Mouse (Mus musculus): ENCODE measurements at regions not wholly inside any gene's neighbourhood (a gene's known extent, or its start where the extent isn't known, plus 50 kb on each side); places are given as distances from the start of the nearest gene placed in this dataset.

DNA sequence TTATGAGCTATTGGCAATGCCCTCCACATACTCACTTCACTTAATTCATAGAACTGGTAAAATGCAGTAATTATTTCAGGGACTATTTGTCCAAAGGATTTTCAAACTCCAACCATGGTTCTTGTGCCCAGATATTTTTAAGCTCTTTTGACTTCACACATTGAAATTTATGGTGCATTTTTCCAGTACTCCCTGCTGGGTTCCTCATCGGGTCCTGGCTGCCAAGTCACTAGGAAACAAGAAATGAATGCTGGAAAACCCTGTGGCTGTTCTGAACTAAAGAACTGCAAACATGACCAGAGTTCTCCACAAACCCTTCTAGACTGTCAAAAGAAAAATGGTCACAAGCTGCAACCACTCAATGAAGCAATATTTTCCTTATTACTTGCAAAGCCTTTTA is 221.6 kb upstream of the Zic4 start:
- no peak overlapping the region for H3K4me2 ChIP-seq (ENCODE audit: low read depth, low read length)
- no peaks in the 10 kb centered on the region for H3K36me3 ChIP-seq (ENCODE audit: control insufficient read depth, insufficient read depth, low read length)
- no peaks in the 10 kb centered on the region for H3K4me1 ChIP-seq (ENCODE audit: control insufficient read depth, insufficient read depth, low read length)
- no peak for ATAC-seq
- H3K9ac ChIP-seq (ENCODE audit: low read depth, low read length) = no peak overlapping the region
- H3K4me3 ChIP-seq (ENCODE audit: low read length) = no peak overlapping the region
- 64% methylated on average over 1 of the region's 1 CpGs for WGBS
- no peaks in the 10 kb centered on the region for H3K27me3 ChIP-seq (replicated peaks; ENCODE audit: control insufficient read depth, insufficient read depth, low read length)
- no peak overlapping the region for H3K27ac ChIP-seq (ENCODE audit: low read length)
- no peaks in the 10 kb centered on the region for H3K9me3 ChIP-seq (ENCODE audit: control insufficient read depth, low read length)

DNA sequence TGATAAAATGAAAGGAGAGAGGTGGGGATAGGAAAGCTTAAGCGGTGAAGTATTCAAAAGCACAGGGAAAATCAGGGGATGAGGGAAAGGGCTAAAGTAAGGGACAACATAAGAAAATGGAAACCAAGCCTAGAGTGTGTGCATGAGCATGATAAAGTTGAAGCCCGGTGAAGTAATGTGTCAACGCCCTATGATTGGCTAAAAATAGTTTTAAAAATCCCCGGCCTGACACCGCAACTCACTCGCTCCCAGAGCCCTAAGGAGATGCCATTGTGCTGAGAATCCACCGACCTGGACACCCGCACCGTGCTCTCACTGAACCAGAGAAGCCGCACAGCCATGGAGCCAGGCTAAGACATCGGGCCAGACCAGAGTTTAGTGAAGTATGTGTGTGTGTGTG is 210.3 kb upstream of the Zic4 start:
- no peak overlapping the region for H3K27ac ChIP-seq (ENCODE audit: low read length)
- H3K27me3 ChIP-seq (replicated peaks; ENCODE audit: control insufficient read depth, insufficient read depth, low read length) = no peaks in the 10 kb centered on the region
- 89% methylated on average over 11 of the region's 11 CpGs for WGBS
- H3K36me3 ChIP-seq (ENCODE audit: control insufficient read depth, insufficient read depth, low read length) = no peaks in the 10 kb centered on the region
- ATAC-seq = no peak
- H3K4me1 ChIP-seq (ENCODE audit: control insufficient read depth, insufficient read depth, low read length) = no peaks in the 10 kb centered on the region
- H3K4me3 ChIP-seq (ENCODE audit: low read length) = no peak overlapping the region
- H3K9me3 ChIP-seq (ENCODE audit: control insufficient read depth, low read length) = no peaks in the 10 kb centered on the region
- H3K4me2 ChIP-seq (ENCODE audit: low read depth, low read length) = no peak overlapping the region
- no peak overlapping the region for H3K9ac ChIP-seq (ENCODE audit: low read depth, low read length)

DNA sequence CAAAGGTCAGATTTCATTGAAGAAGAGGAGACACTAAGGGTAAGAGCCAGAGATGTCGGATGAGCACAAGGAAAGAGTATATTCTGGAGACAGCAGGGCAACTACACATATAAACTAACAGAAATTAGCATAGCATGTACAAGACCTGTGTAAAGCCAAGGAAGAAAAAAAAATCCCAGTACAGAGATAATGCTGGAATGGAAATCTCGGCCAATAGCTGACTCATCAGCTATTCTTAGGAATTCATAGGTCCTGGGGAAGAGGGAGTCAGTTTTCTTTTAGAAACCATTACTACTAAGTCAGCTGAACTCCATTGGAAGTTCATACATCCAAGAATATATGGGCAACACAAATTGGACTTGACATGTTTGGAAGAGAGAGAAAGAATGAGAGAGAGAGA is 202.9 kb upstream of the Zic4 start:
- H3K4me2 ChIP-seq (ENCODE audit: low read depth, low read length) = no peak overlapping the region
- H3K27me3 ChIP-seq (replicated peaks; ENCODE audit: control insufficient read depth, insufficient read depth, low read length) = no peaks in the 10 kb centered on the region
- no peak overlapping the region for H3K9ac ChIP-seq (ENCODE audit: low read depth, low read length)
- H3K9me3 ChIP-seq (ENCODE audit: control insufficient read depth, low read length) = no peaks in the 10 kb centered on the region
- no peak overlapping the region for H3K4me3 ChIP-seq (ENCODE audit: low read length)
- no peaks in the 10 kb centered on the region for H3K4me1 ChIP-seq (ENCODE audit: control insufficient read depth, insufficient read depth, low read length)
- ATAC-seq = no peak
- H3K27ac ChIP-seq (ENCODE audit: low read length) = no peak overlapping the region
- WGBS = 76% methylated on average over 2 of the region's 2 CpGs
- H3K36me3 ChIP-seq (ENCODE audit: control insufficient read depth, insufficient read depth, low read length) = no peaks in the 10 kb centered on the region

DNA sequence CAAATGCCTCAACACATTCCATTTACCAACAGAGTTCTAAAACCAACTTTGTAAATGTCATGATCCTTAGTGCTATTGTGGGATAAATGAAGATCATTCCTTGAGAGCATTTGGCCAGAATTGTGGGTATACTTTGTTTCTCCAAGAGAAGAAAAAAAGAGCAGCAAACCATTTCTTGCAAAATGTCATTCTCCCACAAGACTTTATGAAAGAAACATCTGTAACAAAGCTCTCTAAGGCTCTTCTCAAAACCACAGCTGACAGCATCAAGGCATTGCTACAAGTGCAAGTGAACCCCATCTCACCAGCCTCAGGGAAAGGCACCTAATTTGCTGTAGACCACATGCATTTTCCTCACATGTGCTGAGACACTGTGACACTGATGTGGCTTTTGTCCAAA is 194.3 kb upstream of the Zic4 start:
- H3K36me3 ChIP-seq (ENCODE audit: control insufficient read depth, insufficient read depth, low read length) = no peaks in the 10 kb centered on the region
- H3K9me3 ChIP-seq (ENCODE audit: control insufficient read depth, low read length) = no peaks in the 10 kb centered on the region
- no peak overlapping the region for H3K4me3 ChIP-seq (ENCODE audit: low read length)
- H3K27ac ChIP-seq (ENCODE audit: low read length) = no peak overlapping the region
- no peak for ATAC-seq
- no peak overlapping the region for H3K4me2 ChIP-seq (ENCODE audit: low read depth, low read length)
- no peaks in the 10 kb centered on the region for H3K4me1 ChIP-seq (ENCODE audit: control insufficient read depth, insufficient read depth, low read length)
- H3K9ac ChIP-seq (ENCODE audit: low read depth, low read length) = no peak overlapping the region
- H3K27me3 ChIP-seq (replicated peaks; ENCODE audit: control insufficient read depth, insufficient read depth, low read length) = no peaks in the 10 kb centered on the region

DNA sequence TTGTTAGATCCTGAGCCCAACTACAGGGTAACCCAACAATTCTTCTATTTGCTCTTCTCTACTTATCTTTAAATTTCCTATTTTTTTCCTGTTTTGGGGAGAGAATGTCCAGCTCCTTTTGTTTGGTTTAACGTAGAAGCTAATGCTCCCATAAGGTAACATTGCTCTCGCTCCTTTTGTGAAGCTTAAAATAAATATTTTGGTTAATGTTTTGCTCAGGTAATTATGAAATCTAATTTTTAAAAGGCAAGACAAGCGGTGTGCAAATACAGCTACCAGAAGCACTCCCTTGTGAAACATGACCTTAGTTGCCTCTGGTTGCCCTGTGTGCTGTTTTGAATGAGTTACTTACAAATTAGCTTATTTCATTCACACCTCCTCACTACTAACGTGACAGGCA is 169.0 kb upstream of the Zic4 start:
- no peak for ATAC-seq
- no peak overlapping the region for H3K4me2 ChIP-seq (ENCODE audit: low read depth, low read length)
- 63% methylated on average over 4 of the region's 4 CpGs for WGBS
- H3K27ac ChIP-seq (ENCODE audit: low read length) = no peak overlapping the region
- no peaks in the 10 kb centered on the region for H3K27me3 ChIP-seq (replicated peaks; ENCODE audit: control insufficient read depth, insufficient read depth, low read length)
- no peaks in the 10 kb centered on the region for H3K9me3 ChIP-seq (ENCODE audit: control insufficient read depth, low read length)
- H3K9ac ChIP-seq (ENCODE audit: low read depth, low read length) = no peak overlapping the region
- no peaks in the 10 kb centered on the region for H3K36me3 ChIP-seq (ENCODE audit: control insufficient read depth, insufficient read depth, low read length)
- no peaks in the 10 kb centered on the region for H3K4me1 ChIP-seq (ENCODE audit: control insufficient read depth, insufficient read depth, low read length)
- no peak overlapping the region for H3K4me3 ChIP-seq (ENCODE audit: low read length)

DNA sequence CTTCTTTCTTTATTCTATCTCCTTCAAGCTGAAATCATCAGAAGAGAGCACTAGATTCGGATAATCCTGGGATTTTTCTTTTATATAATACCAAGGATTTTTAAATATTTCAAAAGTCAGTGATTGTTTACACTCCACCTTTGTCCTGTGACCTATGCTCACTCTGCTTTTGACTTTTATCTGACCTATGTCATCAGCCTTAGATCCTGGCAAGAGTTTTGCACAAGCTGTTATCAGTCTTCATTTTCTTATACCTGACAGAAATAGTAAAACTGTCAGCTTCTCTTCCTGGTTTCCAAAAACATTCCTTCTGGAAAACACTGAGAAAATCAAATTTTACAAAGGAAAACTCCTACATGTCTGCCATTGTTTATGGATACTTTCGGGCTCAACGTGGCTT is 168.3 kb upstream of the Zic4 start:
- Histone ChIP-seq H3K36me3 (ENCODE audit: control insufficient read depth, insufficient read depth, low read length) (no peaks in the 10 kb centered on the region), H3K27me3 (replicated peaks; ENCODE audit: control insufficient read depth, insufficient read depth, low read length) (no peaks in the 10 kb centered on the region), H3K4me2 (ENCODE audit: low read depth, low read length) (no peak overlapping the region), H3K9ac (ENCODE audit: low read depth, low read length) (no peak overlapping the region), H3K4me1 (ENCODE audit: control insufficient read depth, insufficient read depth, low read length) (no peaks in the 10 kb centered on the region), H3K27ac (ENCODE audit: low read length) (no peak overlapping the region), H3K4me3 (ENCODE audit: low read length) (no peak overlapping the region), H3K9me3 (ENCODE audit: control insufficient read depth, low read length) (no peaks in the 10 kb centered on the region)
- 74% methylated on average over 3 of the region's 3 CpGs for whole genome bisulfite sequencing
- ATAC-seq = no peak

DNA sequence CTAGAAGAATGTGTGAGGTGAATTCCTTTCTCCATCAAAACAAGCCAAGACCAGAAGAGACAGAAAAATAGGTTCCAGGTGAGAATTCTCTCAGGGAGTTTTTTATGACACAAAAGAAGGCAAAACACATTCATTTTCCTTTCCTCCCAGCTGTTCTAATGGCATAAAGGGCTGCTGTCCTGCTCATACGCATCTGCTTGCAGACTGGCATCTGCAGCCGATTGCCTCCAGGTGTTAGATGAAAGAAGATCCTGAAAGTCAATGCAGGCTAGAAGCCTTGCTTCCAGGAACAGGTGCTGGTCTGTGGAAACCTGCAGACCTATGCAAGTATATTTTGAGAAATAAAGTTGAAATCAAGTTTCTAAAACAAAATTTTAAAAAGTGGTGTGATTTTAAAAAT is 154.9 kb upstream of the Zic4 start:
- no peak overlapping the region for H3K9ac ChIP-seq (ENCODE audit: low read depth, low read length)
- 70% methylated on average over 2 of the region's 2 CpGs for WGBS
- no peaks in the 10 kb centered on the region for H3K27me3 ChIP-seq (replicated peaks; ENCODE audit: control insufficient read depth, insufficient read depth, low read length)
- no peak overlapping the region for H3K4me2 ChIP-seq (ENCODE audit: low read depth, low read length)
- no peaks in the 10 kb centered on the region for H3K4me1 ChIP-seq (ENCODE audit: control insufficient read depth, insufficient read depth, low read length)
- H3K27ac ChIP-seq (ENCODE audit: low read length) = no peak overlapping the region
- H3K36me3 ChIP-seq (ENCODE audit: control insufficient read depth, insufficient read depth, low read length) = no peaks in the 10 kb centered on the region
- no peak overlapping the region for H3K4me3 ChIP-seq (ENCODE audit: low read length)
- H3K9me3 ChIP-seq (ENCODE audit: control insufficient read depth, low read length) = no peaks in the 10 kb centered on the region
- ATAC-seq = no peak

DNA sequence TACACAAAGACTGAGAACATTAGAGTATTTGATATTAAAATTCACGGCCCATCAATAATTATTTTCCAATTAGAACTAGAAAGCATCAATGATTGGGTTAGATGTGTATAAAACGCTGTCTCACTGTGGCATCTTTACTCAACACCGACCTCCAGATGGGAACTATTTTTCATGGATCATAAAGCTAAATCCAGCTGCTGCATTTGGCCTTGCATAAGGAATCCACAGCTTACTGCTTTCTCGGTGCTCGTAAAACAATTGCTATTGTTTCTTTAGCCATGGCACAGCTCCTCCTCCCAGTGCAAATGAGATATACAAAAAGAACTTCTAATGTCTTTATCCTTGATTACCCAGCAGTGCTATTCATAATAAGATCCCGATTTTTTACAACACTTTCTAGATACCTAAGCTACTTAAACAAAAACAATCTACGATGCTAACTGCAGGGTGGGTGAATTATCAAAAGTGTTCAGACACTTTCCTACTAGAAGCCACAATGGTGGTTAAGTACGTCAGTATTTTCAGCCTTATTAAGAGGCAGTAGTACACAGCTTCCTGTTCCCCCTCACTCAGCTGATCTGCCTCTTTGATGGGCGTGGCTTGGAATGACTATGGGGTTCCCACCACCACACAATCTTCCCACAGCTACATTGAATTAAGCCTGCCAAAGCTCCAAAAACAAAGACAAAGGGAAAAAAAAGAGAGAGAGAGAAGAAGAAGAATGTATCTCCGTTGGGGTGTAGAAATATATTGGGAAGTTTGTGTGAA is 134.4 kb upstream of the Zic4 start:
- Histone ChIP-seq H3K4me2 (ENCODE audit: low read depth, low read length) (no peak overlapping the region), H3K27me3 (replicated peaks; ENCODE audit: control insufficient read depth, insufficient read depth, low read length) (no peaks in the 10 kb centered on the region), H3K4me3 (ENCODE audit: low read length) (no peak overlapping the region), H3K36me3 (ENCODE audit: control insufficient read depth, insufficient read depth, low read length) (no peaks in the 10 kb centered on the region), H3K27ac (ENCODE audit: low read length) (no peak overlapping the region), H3K9me3 (ENCODE audit: control insufficient read depth, low read length) (no peaks in the 10 kb centered on the region), H3K9ac (ENCODE audit: low read depth, low read length) (no peak overlapping the region), H3K4me1 (ENCODE audit: control insufficient read depth, insufficient read depth, low read length) (no peaks in the 10 kb centered on the region)
- WGBS = 56% methylated on average over 10 of the region's 10 CpGs
- ATAC-seq = no peak

DNA sequence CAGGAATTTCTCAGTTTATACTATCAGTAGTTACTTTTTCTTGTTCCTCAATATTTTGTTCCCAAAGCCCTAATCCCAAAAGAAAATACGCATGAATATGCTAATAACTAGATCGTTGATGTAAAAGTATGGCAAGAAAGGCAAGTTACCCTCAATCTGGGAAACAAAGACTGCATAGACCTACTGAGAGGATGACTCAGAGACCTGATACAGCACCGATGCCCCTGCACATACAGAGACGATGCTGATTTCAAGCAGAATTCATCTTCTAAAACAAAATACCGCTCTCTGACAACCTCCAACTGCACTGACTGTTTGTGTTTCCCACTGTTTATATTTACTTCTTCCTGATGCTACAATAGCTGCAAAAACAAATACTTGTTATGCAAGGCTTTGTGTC is 133.7 kb upstream of the Zic4 start:
- H3K9ac ChIP-seq (ENCODE audit: low read depth, low read length) = no peak overlapping the region
- no peak for ATAC-seq
- H3K4me3 ChIP-seq (ENCODE audit: low read length) = no peak overlapping the region
- no peaks in the 10 kb centered on the region for H3K9me3 ChIP-seq (ENCODE audit: control insufficient read depth, low read length)
- H3K36me3 ChIP-seq (ENCODE audit: control insufficient read depth, insufficient read depth, low read length) = no peaks in the 10 kb centered on the region
- no peak overlapping the region for H3K27ac ChIP-seq (ENCODE audit: low read length)
- H3K27me3 ChIP-seq (replicated peaks; ENCODE audit: control insufficient read depth, insufficient read depth, low read length) = no peaks in the 10 kb centered on the region
- H3K4me1 ChIP-seq (ENCODE audit: control insufficient read depth, insufficient read depth, low read length) = no peaks in the 10 kb centered on the region
- H3K4me2 ChIP-seq (ENCODE audit: low read depth, low read length) = no peak overlapping the region
- WGBS = 60% methylated on average over 5 of the region's 5 CpGs

DNA sequence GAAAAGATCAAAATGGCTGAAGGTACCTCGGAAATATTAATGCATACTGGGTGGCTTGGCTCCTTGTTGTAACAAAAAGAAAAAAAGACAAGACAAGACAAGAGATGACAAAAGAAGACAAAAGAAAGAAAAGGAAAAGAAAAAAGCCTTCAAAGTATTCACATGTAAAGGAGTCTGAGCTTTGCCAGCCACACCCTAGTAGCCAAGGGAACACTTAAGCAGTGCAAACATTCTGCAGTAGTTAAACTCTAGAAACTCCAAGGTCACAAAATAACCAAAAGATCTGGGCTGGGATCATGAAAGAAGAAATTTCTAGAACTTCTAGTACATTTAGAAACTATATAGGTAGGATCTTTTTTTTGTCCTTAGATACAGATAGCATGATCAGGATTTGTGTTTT is 108.3 kb upstream of the Zic4 start:
- Histone ChIP-seq H3K36me3 (ENCODE audit: control insufficient read depth, insufficient read depth, low read length) (no peaks in the 10 kb centered on the region), H3K4me2 (ENCODE audit: low read depth, low read length) (no peak overlapping the region), H3K9me3 (ENCODE audit: control insufficient read depth, low read length) (no peaks in the 10 kb centered on the region), H3K4me1 (ENCODE audit: control insufficient read depth, insufficient read depth, low read length) (no peaks in the 10 kb centered on the region), H3K9ac (ENCODE audit: low read depth, low read length) (no peak overlapping the region), H3K27me3 (replicated peaks; ENCODE audit: control insufficient read depth, insufficient read depth, low read length) (no peaks in the 10 kb centered on the region), H3K4me3 (ENCODE audit: low read length) (no peak overlapping the region), H3K27ac (ENCODE audit: low read length) (no peak overlapping the region)
- 75% methylated on average over 1 of the region's 1 CpGs for WGBS
- ATAC-seq = no peak
